20 mouse cellular contexts compared by ENCODE assay signal in the genomic region with DNA sequence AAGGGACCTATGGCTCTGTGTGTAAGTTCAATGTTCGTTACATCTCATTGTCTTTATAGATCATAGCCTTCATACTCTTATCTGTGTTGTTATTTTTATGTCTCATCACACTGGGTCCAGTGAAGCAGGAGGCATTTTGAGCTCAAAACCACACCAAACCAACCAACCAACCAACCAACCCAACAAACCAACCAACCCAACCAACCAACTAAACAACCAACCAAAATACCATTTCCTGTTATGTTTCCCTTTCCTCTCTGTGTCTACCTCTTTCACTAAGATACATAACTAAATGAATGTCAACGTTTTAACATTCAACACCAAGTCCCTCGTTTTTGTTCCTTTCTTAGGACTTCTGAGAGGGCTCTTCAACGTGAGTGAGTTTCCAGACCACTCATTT. TPM values are rescaled to one million over a fixed set of nuclear protein-coding genes. Genes with fewer than 3 reads are reported as not detected.
DNase-seq lines count a peak whose midpoint lies in the region; ATAC-seq lines count a peak whose summit lies in the region.
"Had no signal": no experiment of that assay in that cellular context is flagged by ENCODE, and none has a peak within 500 bp of the region (broad histone marks: within the 10 kb centered on the region; RNA-seq: fewer than 3 reads in every experiment).

No protein-coding gene starts in this region.

- peak; percentile 44 for DNase-seq in thymus, postnatal 0 days (ENCODE audit: low spot score)
- DNase-seq in thymus, adult 18-20 months: no peak
- peak; percentile 57 for DNase-seq in CD4-positive, CD25-positive, alpha-beta regulatory T cell, adult 2 months (ENCODE audit: low read depth, low spot score)
- peak; percentile 58 for DNase-seq in T-cell, adult 2 months (ENCODE audit: low spot score)
- DNase-seq in urinary bladder, postnatal 14 days (ENCODE audit: low spot score): no peak
- no peak for DNase-seq in MN1 (ENCODE audit: low spot score)
- DNase-seq in heart, adult 9 months (ENCODE audit: low spot score in 2 of 2): no peak
- DNase-seq: adrenal gland, adult 2 months; adrenal gland, postnatal 14 days; cerebellum, adult 11 months; cerebellum, adult 2 months; cerebellum, adult 9-11 months; cerebellum, postnatal 25 days; gastrocnemius, postnatal 25 days; heart, adult 18-20 months; heart, postnatal 14 days; heart, postnatal 4 days had no signal

- peak; percentile 60 for ATAC-seq in inflammation-experienced regulatory T-cells, adult 6 months
- ATAC-seq: forebrain, embryonic 15.5 days; hindbrain, postnatal 0 days had no signal

RNA-seq across cellular contexts. Expression of gene Cfap54, which starts 40.0 kb away (rescaled TPM):
- 0.30 and 0.68 TPM in 2 replicates for polyA plus RNA-seq in thymus, postnatal 0 days (2015; fragmentation: Nextera tagmentation; extraction: Ambion mirVana)
- 1 to 10 TPM in 1 of 3 experiments, under 1 TPM in 2; 0.70 to 2.5 (median 0.93) TPM for polyA plus RNA-seq in inflammation-experienced regulatory T-cells, adult 6 months (2017; shearing (Covaris generic))

Comparison
In these comparisons a context has a peak if more than half of its experiments do, and no peak if none do; other contexts are left out.
1. DNase-seq: peak in thymus, postnatal 0 days (single experiment), CD4-positive, CD25-positive, alpha-beta regulatory T cell, adult 2 months (single experiment) and T-cell, adult 2 months (single experiment); none in thymus, adult 18-20 months (0 of 2), urinary bladder, postnatal 14 days (single experiment), MN1 (single experiment) and heart, adult 9 months (0 of 2).